Mouse (Mus musculus): ENCODE measurements at regions not wholly inside any gene's neighbourhood (a gene's known extent, or its start where the extent isn't known, plus 50 kb on each side); places are given as distances from the start of the nearest gene placed in this dataset.

DNA sequence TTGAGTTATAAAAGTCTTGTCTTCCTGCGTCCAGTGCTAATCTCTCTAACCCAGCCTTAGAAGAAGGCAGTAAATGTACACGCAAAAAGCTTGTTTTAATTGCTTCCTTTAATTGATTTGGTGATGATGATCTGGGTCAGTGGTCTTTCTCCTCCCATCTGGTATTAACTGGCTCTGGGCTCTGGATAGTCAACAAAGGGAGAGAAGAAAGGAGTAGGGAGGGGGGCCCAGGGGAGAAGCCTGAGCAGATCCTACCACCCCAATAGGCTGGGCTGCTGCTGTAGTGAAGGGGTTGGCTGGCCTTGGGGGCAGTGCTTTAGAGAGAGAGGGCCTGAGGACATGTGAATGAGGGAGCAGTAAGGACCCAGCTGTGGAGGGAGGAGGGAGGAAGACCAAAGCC, 135.0 kb upstream of the Lemd2 start:
- no peak for TF ChIP-seq USF1 (IDR thresholded peaks at IDR 0.05; ENCODE audit: low read depth)
- TF ChIP-seq CTCF (IDR thresholded peaks at IDR 0.05; ENCODE audit: control insufficient read depth, insufficient read depth, insufficient read length), result no peak
- no peak for TF ChIP-seq MAX (IDR thresholded peaks at IDR 0.05)
- TF ChIP-seq CEBPB (IDR thresholded peaks at IDR 0.05; ENCODE audit: low read depth), result no peak
- peaks cover 46% of the 10 kb centered on the region for H3K27me3 ChIP-seq (ENCODE audit: control insufficient read depth, insufficient read depth, insufficient read length)
- H3K79me2 ChIP-seq (ENCODE audit: control insufficient read depth, insufficient read depth), result no peaks in the 10 kb centered on the region
- no peak overlapping the region for H3K4me3 ChIP-seq (ENCODE audit: insufficient read depth, poor library complexity, severe bottlenecking)
- no peaks in the 10 kb centered on the region for H3K36me3 ChIP-seq (ENCODE audit: control insufficient read depth, insufficient read depth)
- no peak overlapping the region for H3ac ChIP-seq (ENCODE audit: control insufficient read depth, insufficient read length, low read depth)
- H3K79me3 ChIP-seq (ENCODE audit: low read depth), result no peaks in the 10 kb centered on the region

DNA sequence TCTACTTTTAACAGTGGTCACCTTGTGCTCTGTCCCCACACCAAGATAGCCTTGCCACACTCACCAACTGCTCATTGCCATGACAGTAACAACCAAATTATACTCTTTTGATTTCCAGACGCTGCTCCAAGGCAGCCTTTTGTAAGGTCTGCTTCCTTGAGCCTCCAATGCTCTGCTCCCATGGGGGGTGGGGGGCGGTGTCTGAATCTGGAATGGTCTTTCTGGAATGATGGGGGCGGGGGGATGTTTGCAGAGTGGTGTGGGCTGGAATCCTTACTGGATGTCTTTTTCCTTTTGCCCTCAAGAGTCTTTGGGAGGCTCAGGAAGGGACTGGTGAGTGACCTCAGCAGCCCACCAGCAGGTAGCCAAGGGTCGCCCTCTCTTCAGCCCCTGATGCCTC, 131.4 kb upstream of the Lemd2 start:
- no peaks in the 10 kb centered on the region for H3K79me3 ChIP-seq (ENCODE audit: low read depth)
- H3K36me3 ChIP-seq (ENCODE audit: control insufficient read depth, insufficient read depth), result no peaks in the 10 kb centered on the region
- no peak overlapping the region for H3ac ChIP-seq (ENCODE audit: control insufficient read depth, insufficient read length, low read depth)
- TF ChIP-seq MAX (IDR thresholded peaks at IDR 0.05) (no peak), MYOD1 (IDR thresholded peaks at IDR 0.05; ENCODE audit: control insufficient read depth, insufficient read length, low read depth) (no peak), USF1 (IDR thresholded peaks at IDR 0.05; ENCODE audit: low read depth) (no peak), CEBPB (IDR thresholded peaks at IDR 0.05; ENCODE audit: low read depth) (no peak), CTCF (IDR thresholded peaks at IDR 0.05; ENCODE audit: control insufficient read depth, insufficient read depth, insufficient read length) (no peak), MYOG (IDR thresholded peaks at IDR 0.05; ENCODE audit: control insufficient read depth, extremely low read depth, insufficient read length) (no peak), FOSL1 (IDR thresholded peaks at IDR 0.05; ENCODE audit: insufficient read depth, low read length, poor library complexity, severe bottlenecking) (no peak)
- H3K27me3 ChIP-seq (ENCODE audit: control insufficient read depth, insufficient read depth, insufficient read length), result peaks cover 53% of the 10 kb centered on the region
- H3K4me3 ChIP-seq (ENCODE audit: insufficient read depth, poor library complexity, severe bottlenecking), result no peak overlapping the region
- H3K79me2 ChIP-seq (ENCODE audit: control insufficient read depth, insufficient read depth), result no peaks in the 10 kb centered on the region

GRCm38 (mm10) chr17:27333593-27333992, 129.3 kb upstream of the Lemd2 start:
- H3K27me3 ChIP-seq (ENCODE audit: control insufficient read depth, insufficient read depth, insufficient read length), result peaks cover 73% of the 10 kb centered on the region
- H3K79me3 ChIP-seq (ENCODE audit: low read depth), result no peaks in the 10 kb centered on the region
- H3K4me3 ChIP-seq (ENCODE audit: insufficient read depth, poor library complexity, severe bottlenecking), result no peak overlapping the region
- H3K79me2 ChIP-seq (ENCODE audit: control insufficient read depth, insufficient read depth), result no peaks in the 10 kb centered on the region
- no peak overlapping the region for H3ac ChIP-seq (ENCODE audit: control insufficient read depth, insufficient read length, low read depth)
- TF ChIP-seq MAX (IDR thresholded peaks at IDR 0.05) (no peak), CTCF (IDR thresholded peaks at IDR 0.05; ENCODE audit: control insufficient read depth, insufficient read depth, insufficient read length) (no peak), MYOD1 (IDR thresholded peaks at IDR 0.05; ENCODE audit: control insufficient read depth, insufficient read length, low read depth) (no peak)
- H3K36me3 ChIP-seq (ENCODE audit: control insufficient read depth, insufficient read depth), result no peaks in the 10 kb centered on the region

DNA sequence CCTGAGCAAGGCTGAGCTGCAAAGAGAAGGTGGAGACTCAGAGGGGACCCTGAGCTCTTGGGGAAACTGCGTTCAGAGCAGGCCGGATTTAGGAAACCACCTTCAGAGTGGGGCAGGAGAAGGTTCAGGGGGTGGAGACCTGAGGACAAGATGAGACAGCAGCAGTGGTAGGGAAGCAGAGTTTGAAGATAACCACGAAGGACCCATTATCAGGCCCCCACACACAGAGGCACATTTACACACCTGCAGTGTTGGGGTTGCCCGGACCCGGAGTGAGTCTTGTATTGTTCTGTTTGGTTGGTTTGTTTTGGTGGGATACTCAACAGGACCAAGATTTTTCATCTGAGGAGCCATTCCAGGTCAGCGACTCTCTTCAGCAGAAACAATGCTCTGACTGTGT, 128.9 kb upstream of the Lemd2 start:
- Histone ChIP-seq H3K79me2 (ENCODE audit: control insufficient read depth, insufficient read depth) (no peaks in the 10 kb centered on the region), H3K4me3 (ENCODE audit: insufficient read depth, poor library complexity, severe bottlenecking) (no peak overlapping the region), H3K79me3 (ENCODE audit: low read depth) (no peaks in the 10 kb centered on the region), H3K36me3 (ENCODE audit: control insufficient read depth, insufficient read depth) (no peaks in the 10 kb centered on the region), H3ac (ENCODE audit: control insufficient read depth, insufficient read length, low read depth) (no peak overlapping the region), H3K27me3 (ENCODE audit: control insufficient read depth, insufficient read depth, insufficient read length) (peaks cover 77% of the 10 kb centered on the region)
- no peak for TF ChIP-seq MYOG (IDR thresholded peaks at IDR 0.05; ENCODE audit: control insufficient read depth, extremely low read depth, insufficient read length)
- TF ChIP-seq MAX (IDR thresholded peaks at IDR 0.05), result no peak
- no peak for TF ChIP-seq MYOD1 (IDR thresholded peaks at IDR 0.05; ENCODE audit: control insufficient read depth, insufficient read length, low read depth)
- TF ChIP-seq CEBPB (IDR thresholded peaks at IDR 0.05; ENCODE audit: low read depth), result no peak
- TF ChIP-seq FOSL1 (IDR thresholded peaks at IDR 0.05; ENCODE audit: insufficient read depth, low read length, poor library complexity, severe bottlenecking), result no peak
- no peak for TF ChIP-seq USF1 (IDR thresholded peaks at IDR 0.05; ENCODE audit: low read depth)
- no peak for TF ChIP-seq CTCF (IDR thresholded peaks at IDR 0.05; ENCODE audit: control insufficient read depth, insufficient read depth, insufficient read length)

GRCm38 (mm10) chr17:27332076-27332475, 127.8 kb upstream of the Lemd2 start:
- Histone ChIP-seq H3K4me3 (ENCODE audit: insufficient read depth, poor library complexity, severe bottlenecking) (no peak overlapping the region), H3K79me3 (ENCODE audit: low read depth) (no peaks in the 10 kb centered on the region), H3K27me3 (ENCODE audit: control insufficient read depth, insufficient read depth, insufficient read length) (peaks cover 81% of the 10 kb centered on the region), H3K79me2 (ENCODE audit: control insufficient read depth, insufficient read depth) (no peaks in the 10 kb centered on the region), H3K36me3 (ENCODE audit: control insufficient read depth, insufficient read depth) (no peaks in the 10 kb centered on the region), H3ac (ENCODE audit: control insufficient read depth, insufficient read length, low read depth) (no peak overlapping the region)
- no peak for TF ChIP-seq MYOG (IDR thresholded peaks at IDR 0.05; ENCODE audit: control insufficient read depth, extremely low read depth, insufficient read length)
- no peak for TF ChIP-seq CTCF (IDR thresholded peaks at IDR 0.05; ENCODE audit: control insufficient read depth, insufficient read depth, insufficient read length)
- no peak for TF ChIP-seq FOSL1 (IDR thresholded peaks at IDR 0.05; ENCODE audit: insufficient read depth, low read length, poor library complexity, severe bottlenecking)
- TF ChIP-seq CEBPB (IDR thresholded peaks at IDR 0.05; ENCODE audit: low read depth), result no peak

GRCm38 (mm10) chr17:27331630-27332029, 127.4 kb upstream of the Lemd2 start:
- H3K79me2 ChIP-seq (ENCODE audit: control insufficient read depth, insufficient read depth), result no peaks in the 10 kb centered on the region
- no peak for TF ChIP-seq MYOG (IDR thresholded peaks at IDR 0.05; ENCODE audit: control insufficient read depth, extremely low read depth, insufficient read length)
- TF ChIP-seq CTCF (IDR thresholded peaks at IDR 0.05; ENCODE audit: control insufficient read depth, insufficient read depth, insufficient read length), result no peak
- TF ChIP-seq USF1 (IDR thresholded peaks at IDR 0.05; ENCODE audit: low read depth), result no peak
- TF ChIP-seq MYOD1 (IDR thresholded peaks at IDR 0.05; ENCODE audit: control insufficient read depth, insufficient read length, low read depth), result no peak
- no peak for TF ChIP-seq MAX (IDR thresholded peaks at IDR 0.05)
- no peaks in the 10 kb centered on the region for H3K79me3 ChIP-seq (ENCODE audit: low read depth)
- H3K27me3 ChIP-seq (ENCODE audit: control insufficient read depth, insufficient read depth, insufficient read length), result peaks cover 84% of the 10 kb centered on the region
- no peaks in the 10 kb centered on the region for H3K36me3 ChIP-seq (ENCODE audit: control insufficient read depth, insufficient read depth)
- no peak overlapping the region for H3ac ChIP-seq (ENCODE audit: control insufficient read depth, insufficient read length, low read depth)
- H3K4me3 ChIP-seq (ENCODE audit: insufficient read depth, poor library complexity, severe bottlenecking), result no peak overlapping the region
